Mouse (Mus musculus) stomach, embryonic 16.5 days (tissue): ENCODE data around the gene Hmga1. TPM values are rescaled to one million over a fixed set of nuclear protein-coding genes. Genes with fewer than 3 reads are reported as not detected.
A peak's percentile ranks its signal among the peaks of the same experiment; 100 is the strongest.

Source experiments
- ATAC-seq: fragments of 200-750 bp; cut with Nextera tagmentation; 2 replicates; pipeline ENCODE4 v1.8.0; 2017; ENCODE audit warnings: moderate number of reproducible peaks, moderate TSS enrichment; ENCODE audit not compliant: insufficient read depth, low FRiP score
- H3K27ac ChIP-seq: fragments of 300-500 bp; sonication (generic); 2 replicates; pipeline ENCODE4 v1.5.1; 2014; ENCODE audit warnings: low read length
- H3K27me3 ChIP-seq: fragments of 300-500 bp; sonication (generic); 2 replicates; pipeline ENCODE4 v1.6.1; 2014; ENCODE audit warnings: low read length, control low read depth, mixed read lengths; ENCODE audit not compliant: control insufficient read depth, insufficient read depth
- H3K36me3 ChIP-seq: fragments of 300-500 bp; sonication (generic); 2 replicates; pipeline ENCODE4 v1.6.1; 2014; ENCODE audit warnings: low read length; ENCODE audit not compliant: control insufficient read depth, insufficient read depth
- H3K4me1 ChIP-seq: fragments of 300-500 bp; sonication (generic); 2 replicates; pipeline ENCODE4 v1.6.1; 2014; ENCODE audit warnings: low read length, control low read depth, mixed read lengths; ENCODE audit not compliant: control insufficient read depth, insufficient read depth
- H3K4me2 ChIP-seq: fragments of 300-500 bp; sonication (generic); 2 replicates; pipeline ENCODE4 v1.6.1; 2014; ENCODE audit warnings: low read depth, low read length, mixed read lengths
- H3K4me3 ChIP-seq: fragments of 300-500 bp; sonication (generic); replicated peaks from 2 replicates; pipeline ENCODE4 v1.5.1; 2014; ENCODE audit warnings: mild to moderate bottlenecking, low read length
- H3K9ac ChIP-seq: fragments of 300-500 bp; sonication (generic); 2 replicates; pipeline ENCODE4 v1.6.1; 2014; ENCODE audit warnings: low read length
- H3K9me3 ChIP-seq: fragments of 300-500 bp; sonication (generic); replicated peaks from 2 replicates; pipeline ENCODE4 v1.6.1; 2016; ENCODE audit warnings: low read length, control low read depth; ENCODE audit not compliant: control insufficient read depth
- WGBS: fragments of 180-500 bp; shearing (Covaris S2); extraction: QIAGEN DNeasy Blood & Tissue Kit; methylation state at CpG from one replicate; pipeline ENCODE4 v1.1.7; 2014; 5-methylcytosine and 5-hydroxymethylcytosine counted together
- polyA plus RNA-seq: library from polyadenylated mRNA; unstranded; fragments of >200 nt; fragmentation: Nextera tagmentation; extraction: Ambion mirVana; gene quantifications from 2 replicates; pipeline ENCODE4 v1.2.1, GENCODE M21; 2015

Gene Hmga1
- polyA plus RNA-seq, 1 experiment from 2014 or later: 163 TPM

DNA sequence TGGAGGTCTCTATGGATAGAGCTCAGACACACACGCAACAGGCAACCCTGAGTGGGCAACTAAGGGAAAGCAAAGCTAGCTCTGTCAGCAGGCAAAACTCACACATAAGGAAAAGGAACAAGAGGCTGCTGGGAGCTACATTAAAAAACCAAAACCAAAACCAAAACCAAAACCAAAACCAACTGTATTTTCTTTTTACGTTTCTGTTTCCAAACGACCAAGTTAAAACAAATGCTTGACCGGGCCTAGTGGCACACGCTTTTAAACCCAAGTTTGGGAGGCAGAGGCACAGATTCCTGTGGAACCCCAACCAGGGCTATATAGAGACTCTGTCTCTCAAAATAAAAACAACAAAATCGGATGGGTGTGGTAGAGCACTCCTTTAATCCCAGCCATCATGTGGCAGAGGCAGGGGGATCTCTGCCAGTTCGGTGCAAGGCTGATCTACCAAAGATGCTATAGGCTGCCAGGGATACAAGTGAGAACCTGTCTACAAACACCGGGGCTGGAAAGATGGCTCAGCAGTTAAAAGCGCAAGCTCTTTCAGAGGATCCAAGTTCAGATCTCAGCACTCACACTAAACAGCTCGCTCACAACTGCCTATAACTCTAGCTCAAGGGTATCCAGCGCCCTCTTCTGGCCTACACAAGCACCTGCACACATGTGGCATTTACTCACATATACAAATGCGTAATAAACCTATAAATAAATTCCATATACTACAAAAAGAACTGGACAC, 35.7 kb downstream of the Hmga1 start:
- ATAC-seq: no peak
- Histone ChIP-seq H3K27ac (no peak overlapping the region), H3K4me1 (0 out of 2 replicates have a peak, but pooled peaks cover 5% of the 10 kb centered on the region), H3K9me3 (no peaks in the 10 kb centered on the region), H3K9ac (no peak overlapping the region), H3K4me2 (no peak overlapping the region), H3K27me3 (no peaks in the 10 kb centered on the region), H3K36me3 (peaks cover 16% of the 10 kb centered on the region; the same call in 1 of the 2 replicates), H3K4me3 (no peak overlapping the region)
- WGBS: 88% methylated on average over 12 of the region's 12 CpGs

DNA sequence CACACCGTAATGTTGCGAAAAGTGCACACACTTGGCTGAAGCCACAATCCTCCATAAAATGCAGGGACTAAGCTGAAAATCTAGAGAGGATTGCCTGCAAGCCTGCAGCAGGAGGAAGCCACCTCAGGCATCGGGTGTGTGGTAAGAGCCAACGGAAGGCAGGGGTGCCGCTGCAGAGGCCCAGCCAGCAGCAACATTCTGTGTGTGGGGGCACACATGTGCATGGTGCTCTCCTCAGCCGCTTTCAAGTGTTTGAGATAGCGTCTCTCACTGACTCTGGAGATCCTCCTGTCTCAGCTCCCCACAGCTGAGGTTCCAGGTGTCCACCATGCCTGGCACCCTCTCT, 36.2 kb downstream of the Hmga1 start:
- no peak for ATAC-seq
- Histone ChIP-seq H3K4me3 (no peak overlapping the region), H3K27me3 (no peaks in the 10 kb centered on the region), H3K9ac (no peak overlapping the region), H3K4me1 (0 out of 2 replicates have a peak, but pooled peaks cover 5% of the 10 kb centered on the region), H3K27ac (no peak overlapping the region), H3K4me2 (no peak overlapping the region), H3K9me3 (no peaks in the 10 kb centered on the region), H3K36me3 (peaks cover 16% of the 10 kb centered on the region; the same call in 1 of the 2 replicates)
- WGBS: 94% methylated on average over 7 of the region's 7 CpGs

DNA sequence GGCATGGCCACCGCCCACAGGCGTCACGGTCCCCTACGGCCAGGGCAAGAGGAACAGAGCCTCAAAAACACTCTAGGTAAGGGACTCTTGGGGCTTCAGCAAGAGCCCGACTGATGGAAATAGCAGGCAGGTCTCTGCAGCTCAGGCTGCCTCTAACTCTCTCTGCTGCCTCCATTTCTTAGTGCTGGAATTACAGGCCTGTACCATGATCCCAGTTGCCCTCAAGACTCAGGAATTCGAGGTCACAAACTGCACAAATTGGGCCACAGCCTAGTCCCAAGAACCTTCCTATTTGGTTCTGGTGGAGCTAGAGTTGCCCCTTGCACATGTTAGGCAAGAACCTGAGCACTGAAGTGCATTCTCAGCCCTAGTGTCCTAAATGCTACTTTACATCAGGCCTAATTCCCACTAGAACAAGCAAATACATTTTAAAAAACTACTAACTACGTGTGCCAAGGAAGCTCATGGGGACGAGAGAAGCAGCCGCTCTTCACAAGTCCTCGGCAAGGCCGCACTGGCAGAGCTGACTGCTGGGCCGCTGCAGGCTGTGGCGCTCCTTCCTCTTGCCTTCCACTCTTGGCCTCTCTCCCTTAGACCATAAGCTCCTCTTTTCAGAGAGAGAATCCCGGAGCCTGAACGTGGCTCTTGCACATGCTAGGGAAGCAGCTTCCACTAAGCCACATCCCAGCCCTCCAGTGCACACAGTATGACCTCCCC, 39.5 kb downstream of the Hmga1 start:
- Histone ChIP-seq H3K9ac (no peak overlapping the region), H3K4me2 (no peak overlapping the region), H3K27me3 (no peaks in the 10 kb centered on the region), H3K27ac (no peak overlapping the region), H3K9me3 (no peaks in the 10 kb centered on the region), H3K4me1 (no peaks in the 10 kb centered on the region), H3K4me3 (no peak overlapping the region), H3K36me3 (peaks cover 16% of the 10 kb centered on the region; the same call in 1 of the 2 replicates)
- WGBS: 87% methylated on average over 15 of the region's 15 CpGs
- no peak for ATAC-seq

DNA sequence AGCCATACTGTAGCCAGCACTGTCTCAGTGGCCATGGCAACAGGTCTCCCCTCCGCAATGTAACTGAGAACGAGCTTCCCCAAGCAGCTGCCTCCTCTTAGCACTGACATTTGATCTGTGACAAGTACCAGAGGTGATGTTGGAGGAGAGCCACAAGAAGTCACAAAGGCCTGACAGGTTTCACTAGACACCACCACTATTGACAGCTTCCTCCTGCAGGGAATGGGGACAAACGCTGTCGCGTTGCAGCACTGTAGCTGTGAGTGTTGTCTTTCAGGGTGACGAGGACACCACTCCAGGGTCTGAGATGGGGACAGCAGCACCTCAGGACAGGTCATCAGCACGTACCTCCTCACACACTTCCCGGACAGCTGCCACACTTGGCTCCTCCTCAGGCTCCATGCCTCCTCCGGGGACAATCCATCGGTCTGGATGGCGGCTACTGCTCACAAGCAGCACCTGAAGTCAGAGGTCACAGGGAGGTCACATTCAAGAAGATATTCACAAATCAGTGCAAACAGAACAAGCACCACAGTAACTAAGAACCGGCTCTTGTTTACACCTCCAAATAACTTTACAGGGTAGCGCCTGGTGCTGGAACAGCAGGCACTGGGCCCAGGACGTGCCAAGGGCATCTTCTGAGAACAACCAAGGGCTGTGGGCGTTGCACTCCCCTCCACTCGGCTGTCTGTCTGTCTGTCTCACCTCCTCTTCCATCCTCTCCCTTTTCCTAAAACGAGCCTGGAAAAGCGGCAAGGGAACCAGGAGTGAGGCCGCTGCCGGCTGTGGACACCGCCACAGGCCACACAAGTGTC, 40.3 kb downstream of the Hmga1 start:
- ATAC-seq: no peak
- Histone ChIP-seq H3K9me3 (no peaks in the 10 kb centered on the region), H3K27ac (no peak overlapping the region), H3K36me3 (peaks cover 16% of the 10 kb centered on the region; the same call in 1 of the 2 replicates), H3K9ac (no peak overlapping the region), H3K4me3 (no peak overlapping the region), H3K4me1 (0 out of 2 replicates have a peak, but pooled peaks cover 4% of the 10 kb centered on the region), H3K4me2 (no peak overlapping the region), H3K27me3 (no peaks in the 10 kb centered on the region)
- 65% methylated on average over 21 of the region's 21 CpGs for WGBS

DNA sequence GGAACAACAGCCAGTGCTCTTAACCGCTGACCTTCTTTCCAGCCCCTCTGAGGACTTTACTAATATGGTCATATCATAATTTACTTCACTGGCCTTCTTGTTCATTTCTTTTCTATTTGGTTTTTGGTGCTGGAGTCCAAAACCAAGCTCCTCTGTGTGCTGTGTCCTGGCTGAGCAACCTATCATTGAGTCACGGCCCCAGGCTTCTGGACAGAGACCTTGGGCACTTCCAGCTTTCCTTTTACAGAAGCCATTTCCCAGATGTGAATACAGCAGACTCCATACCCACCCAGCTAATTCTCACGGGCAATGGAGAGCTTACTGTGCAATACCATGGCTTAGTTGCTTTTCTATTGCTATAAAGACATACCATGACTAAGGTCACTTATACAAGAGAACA, 44.0 kb downstream of the Hmga1 start:
- no peaks in the 10 kb centered on the region for H3K9me3 ChIP-seq
- no peak overlapping the region for H3K27ac ChIP-seq
- H3K4me1 ChIP-seq: peaks cover 13% of the 10 kb centered on the region; the same call in 1 of the 2 replicates
- no peak overlapping the region for H3K4me3 ChIP-seq
- no peak for ATAC-seq
- H3K4me2 ChIP-seq: no peak overlapping the region
- H3K27me3 ChIP-seq: no peaks in the 10 kb centered on the region
- peaks cover 8% of the 10 kb centered on the region; the same call in 1 of the 2 replicates for H3K36me3 ChIP-seq
- no peak overlapping the region for H3K9ac ChIP-seq
- WGBS: 76% methylated on average over 3 of the region's 3 CpGs

DNA sequence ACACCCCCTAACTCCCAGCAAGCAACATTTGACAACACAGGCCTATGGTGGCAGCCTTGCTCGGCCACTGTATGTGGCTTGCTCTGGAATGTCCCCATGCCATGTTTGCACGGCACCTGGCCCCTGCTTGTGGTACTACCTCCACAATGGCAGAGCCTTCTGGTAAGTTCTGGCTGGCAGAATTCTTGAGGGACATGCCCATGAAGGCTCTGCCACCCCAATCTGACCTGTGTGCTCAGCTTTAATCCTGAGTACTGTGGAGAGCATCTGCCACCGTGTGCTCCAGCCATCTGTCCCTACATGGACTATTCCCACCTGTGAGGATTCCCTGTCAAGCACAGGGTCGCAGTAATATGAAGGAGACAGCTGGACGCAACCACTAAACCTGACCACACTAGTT, 44.6 kb downstream of the Hmga1 start:
- no peak overlapping the region for H3K9ac ChIP-seq
- ATAC-seq: no peak
- peaks cover 6% of the 10 kb centered on the region; the same call in 1 of the 2 replicates for H3K36me3 ChIP-seq
- H3K9me3 ChIP-seq: no peaks in the 10 kb centered on the region
- H3K4me1 ChIP-seq: peaks cover 13% of the 10 kb centered on the region; the same call in 1 of the 2 replicates
- H3K27me3 ChIP-seq: no peaks in the 10 kb centered on the region
- H3K4me3 ChIP-seq: no peak overlapping the region
- H3K4me2 ChIP-seq: no peak overlapping the region
- no peak overlapping the region for H3K27ac ChIP-seq
- 64% methylated on average over 5 of the region's 5 CpGs for WGBS

DNA sequence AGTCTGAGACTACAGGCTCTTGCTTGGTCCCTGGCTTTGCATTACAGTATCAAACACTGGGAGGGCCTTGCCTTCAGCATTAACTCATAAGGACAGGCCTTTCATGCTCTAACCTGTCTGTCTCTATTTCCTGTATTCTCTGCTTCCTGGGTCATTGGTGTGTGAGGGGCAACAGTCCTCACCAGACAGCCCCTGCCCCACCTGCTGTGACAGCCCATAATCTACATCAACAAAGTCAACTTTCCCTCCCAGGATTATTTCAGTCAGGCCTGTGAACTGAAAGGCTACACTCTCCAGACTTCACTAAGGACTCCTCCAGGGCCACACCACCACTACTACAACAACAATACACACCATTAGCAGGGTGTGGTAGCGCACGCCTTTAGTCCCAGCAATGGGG, 46.7 kb downstream of the Hmga1 start:
- Histone ChIP-seq H3K9ac (no peak overlapping the region), H3K4me3 (no peak overlapping the region), H3K4me1 (peaks cover 13% of the 10 kb centered on the region; the same call in 1 of the 2 replicates), H3K27ac (no peak overlapping the region), H3K9me3 (no peaks in the 10 kb centered on the region), H3K27me3 (no peaks in the 10 kb centered on the region), H3K4me2 (no peak overlapping the region), H3K36me3 (no peaks in the 10 kb centered on the region)
- WGBS: 84% methylated on average over 2 of the region's 2 CpGs
- no peak for ATAC-seq

DNA sequence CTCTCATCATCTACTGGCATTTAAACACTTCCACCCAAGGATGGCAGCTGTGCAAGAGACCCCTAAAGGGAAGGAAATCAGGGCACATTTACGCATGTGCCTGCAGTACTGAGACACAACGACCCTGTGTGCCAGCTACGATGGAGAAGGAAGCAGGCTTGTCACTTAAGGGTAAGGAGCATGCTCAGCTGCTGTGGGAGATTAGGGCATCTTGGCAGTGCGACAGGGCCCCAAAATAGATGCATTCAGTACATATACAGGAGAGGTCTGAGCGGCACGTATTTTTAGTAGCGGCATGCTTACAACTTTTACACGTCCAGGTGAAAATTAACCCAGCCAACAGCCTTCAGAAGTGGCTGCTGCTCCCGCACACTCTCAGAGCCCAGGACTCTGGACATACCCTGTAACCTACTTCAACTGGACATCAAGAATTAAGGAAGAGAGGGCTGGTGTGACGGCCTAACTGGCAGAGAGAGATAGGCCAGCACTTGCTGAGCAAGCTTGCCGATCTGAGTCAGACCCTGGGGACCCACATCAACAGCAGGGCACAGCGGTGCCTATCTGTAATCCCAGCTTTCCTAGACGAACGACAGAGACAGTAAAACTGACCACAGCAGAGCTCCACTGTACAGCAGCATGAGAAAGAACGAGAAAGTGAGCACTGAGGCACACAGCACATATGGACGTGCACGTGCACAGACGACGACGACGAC, 47.4 kb downstream of the Hmga1 start:
- Histone ChIP-seq H3K4me2 (no peak overlapping the region), H3K27me3 (no peaks in the 10 kb centered on the region), H3K9me3 (no peaks in the 10 kb centered on the region), H3K4me1 (peaks cover 13% of the 10 kb centered on the region; the same call in 1 of the 2 replicates), H3K36me3 (no peaks in the 10 kb centered on the region), H3K27ac (no peak overlapping the region), H3K4me3 (no peak overlapping the region), H3K9ac (no peak overlapping the region)
- WGBS: 77% methylated on average over 21 of the region's 21 CpGs
- peak; percentile 47; the same call in 1 of the 2 replicates for ATAC-seq
